Mouse (Mus musculus) urinary bladder, postnatal 10 days (tissue): ENCODE measurements around the gene Aar2.
"Not testable (repeated sequence)": the region's sequence is repeated elsewhere in the genome, so short reads cannot be mapped to it uniquely, and the experiment has no call there.

ENCODE experiments used
- DNase-seq: peaks from one replicate; pipeline ENCODE4 v3.0.0; 2022; ENCODE audit warnings: low spot score

Aar2 gene

DNA sequence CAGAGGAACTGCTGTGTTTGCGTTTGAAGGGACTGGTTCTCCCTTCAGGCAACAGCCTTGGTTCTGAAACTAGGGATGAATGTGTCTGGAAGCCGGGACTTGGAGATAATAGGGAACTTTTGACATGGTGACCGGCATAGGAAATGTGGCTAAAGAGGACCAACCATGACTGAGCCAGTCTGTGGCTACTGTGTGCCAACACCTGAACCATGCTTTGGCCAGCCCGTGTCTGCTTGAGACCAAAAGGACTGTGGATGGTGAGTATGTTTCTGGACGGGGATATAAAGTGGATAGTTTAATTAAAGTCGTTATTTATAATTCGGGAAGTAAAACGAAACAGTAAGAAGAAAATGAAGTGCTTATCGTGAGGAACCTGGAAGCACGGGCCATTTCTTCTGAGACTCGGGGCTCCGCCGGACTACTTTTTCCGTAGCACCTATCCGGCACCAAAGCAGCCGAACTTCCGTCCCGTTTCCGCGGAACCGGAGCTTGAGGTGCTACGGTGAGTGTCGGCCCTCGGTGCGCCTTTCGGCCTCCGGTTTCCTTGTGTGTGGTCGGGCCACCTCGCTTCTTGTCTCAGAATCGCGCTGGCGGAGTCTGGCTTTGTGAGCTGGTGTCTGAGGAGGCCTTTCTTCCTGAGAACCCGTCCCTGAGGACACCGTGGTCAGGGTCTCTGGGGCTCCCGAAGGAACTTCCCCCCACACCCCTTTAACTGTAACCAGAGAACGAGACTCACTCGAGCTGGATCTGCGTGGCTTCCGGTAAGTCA, at the start of gene Aar2:
Gene Aar2, plus strand, starts transcription at position 462 of the 769 bp plus-strand sequence.
- DNase-seq: peak; percentile 26

DNA sequence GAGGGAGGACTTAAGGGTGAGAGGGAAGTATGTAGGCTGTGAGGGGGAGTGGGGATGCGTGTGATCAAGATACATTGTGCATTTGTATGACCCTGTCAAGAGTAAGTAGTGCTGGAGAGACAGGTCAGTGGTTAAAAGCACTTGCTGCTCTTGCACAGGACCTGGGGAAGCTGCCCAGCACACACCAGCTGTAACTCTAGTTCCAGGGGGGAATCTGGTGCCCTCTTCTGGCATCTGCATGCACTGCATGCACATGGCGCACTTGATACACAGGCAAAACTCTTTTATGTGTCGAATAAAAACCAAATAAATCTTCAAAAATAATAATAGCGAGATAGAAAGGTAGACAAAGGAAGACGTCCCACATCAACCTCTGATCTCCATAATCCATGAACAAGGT, 49.5 kb upstream of the Aar2 start:
- DNase-seq: no peak

DNA sequence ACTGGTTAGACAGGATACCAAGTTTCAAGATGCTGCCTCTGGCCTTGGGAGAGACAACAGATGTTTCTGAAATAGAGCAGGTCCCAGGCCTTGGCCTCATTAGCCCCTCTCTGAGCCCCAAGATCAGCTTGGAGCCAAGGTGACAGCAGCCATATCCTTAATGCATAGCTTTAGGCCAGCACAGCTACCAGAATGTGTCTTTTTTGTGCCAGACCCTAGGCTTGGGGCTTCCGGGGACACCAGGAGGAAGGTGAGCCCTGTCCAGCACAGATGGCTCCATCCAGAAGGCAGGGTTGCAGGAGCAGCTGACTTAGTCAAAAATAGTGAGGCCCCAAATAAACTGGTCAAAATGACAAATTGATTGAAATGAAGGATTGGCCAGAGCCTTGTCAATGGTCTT, 46.4 kb upstream of the Aar2 start:
- no peak for DNase-seq

DNA sequence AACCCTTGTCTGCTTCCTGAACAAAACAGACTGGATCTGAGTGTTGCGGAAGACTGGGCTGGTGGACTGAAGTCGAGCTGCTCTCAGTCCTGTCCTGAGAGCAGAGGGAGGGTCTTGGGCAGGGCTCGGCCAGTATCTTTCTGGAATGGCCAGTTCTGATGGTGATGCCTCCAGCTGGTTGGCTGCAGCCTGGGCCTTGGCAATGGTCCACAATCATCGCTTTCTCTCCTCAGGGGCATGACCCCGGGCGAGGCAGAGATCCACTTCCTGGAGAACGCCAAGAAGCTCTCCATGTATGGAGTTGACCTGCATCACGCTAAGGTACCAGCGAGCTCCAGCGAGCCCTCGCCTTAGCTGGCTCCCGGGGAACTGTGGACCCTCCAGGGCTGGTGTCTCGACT, 41.9 kb upstream of the Aar2 start:
- DNase-seq: no peak

DNA sequence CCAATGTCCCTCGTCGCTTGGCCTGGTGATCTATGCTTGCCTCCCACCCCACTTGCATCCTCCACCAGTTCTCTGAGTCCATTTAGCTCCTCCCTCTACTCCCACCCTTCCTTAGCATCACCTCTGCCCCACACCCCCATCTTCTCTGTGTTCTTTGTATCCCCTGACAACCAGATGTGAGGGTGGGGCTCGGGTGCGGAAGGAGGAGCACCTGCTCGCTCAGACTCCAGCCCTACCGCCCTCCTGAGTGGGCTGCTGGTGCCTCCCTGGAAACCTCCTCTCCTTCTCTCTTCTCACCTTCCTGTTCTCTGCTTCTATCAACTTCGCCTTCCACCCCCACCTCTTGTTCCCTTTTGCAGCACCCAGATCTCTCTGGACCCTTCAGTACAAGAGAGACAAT, 35.4 kb upstream of the Aar2 start:
- no peak for DNase-seq

DNA sequence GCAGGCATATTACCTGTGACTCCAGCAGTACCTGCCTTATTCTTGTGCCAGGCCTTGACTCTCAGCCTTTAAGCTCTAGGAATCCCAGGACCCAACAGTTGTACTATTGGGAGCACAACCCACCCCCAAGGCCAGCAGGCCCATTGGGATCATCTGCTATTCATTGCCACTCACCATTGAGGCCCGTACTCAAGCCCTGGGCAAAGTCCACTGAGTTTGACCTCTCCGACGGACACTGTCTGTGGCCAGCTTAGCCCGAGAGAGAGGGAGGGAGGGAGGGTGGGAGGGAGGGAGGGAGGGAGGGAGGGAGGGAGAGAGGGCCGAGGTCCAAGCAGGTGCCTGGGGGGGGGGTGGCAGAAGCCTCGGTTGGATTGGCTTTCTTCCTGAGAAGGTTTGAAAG, 34.8 kb upstream of the Aar2 start:
- no peak for DNase-seq

DNA sequence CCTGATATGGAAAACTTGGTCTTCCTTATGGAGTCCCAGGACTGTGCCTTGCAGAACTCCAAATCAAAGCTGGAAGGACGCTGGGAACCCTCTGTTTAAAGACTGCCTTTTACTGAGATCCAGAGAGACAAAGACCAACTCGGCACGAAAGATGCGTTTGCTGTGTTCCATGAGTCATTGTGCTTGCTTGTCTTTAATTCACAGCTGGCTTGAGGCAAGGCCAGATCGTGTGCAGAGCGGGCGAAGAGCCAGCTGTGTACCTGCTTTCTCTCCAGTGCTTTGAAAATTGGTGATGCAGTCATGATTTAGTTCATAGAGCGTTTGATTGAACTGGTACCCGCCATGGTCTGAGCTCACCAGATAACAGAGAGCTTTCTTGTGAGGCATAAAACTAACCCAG, 32.3 kb upstream of the Aar2 start:
- no peak for DNase-seq

DNA sequence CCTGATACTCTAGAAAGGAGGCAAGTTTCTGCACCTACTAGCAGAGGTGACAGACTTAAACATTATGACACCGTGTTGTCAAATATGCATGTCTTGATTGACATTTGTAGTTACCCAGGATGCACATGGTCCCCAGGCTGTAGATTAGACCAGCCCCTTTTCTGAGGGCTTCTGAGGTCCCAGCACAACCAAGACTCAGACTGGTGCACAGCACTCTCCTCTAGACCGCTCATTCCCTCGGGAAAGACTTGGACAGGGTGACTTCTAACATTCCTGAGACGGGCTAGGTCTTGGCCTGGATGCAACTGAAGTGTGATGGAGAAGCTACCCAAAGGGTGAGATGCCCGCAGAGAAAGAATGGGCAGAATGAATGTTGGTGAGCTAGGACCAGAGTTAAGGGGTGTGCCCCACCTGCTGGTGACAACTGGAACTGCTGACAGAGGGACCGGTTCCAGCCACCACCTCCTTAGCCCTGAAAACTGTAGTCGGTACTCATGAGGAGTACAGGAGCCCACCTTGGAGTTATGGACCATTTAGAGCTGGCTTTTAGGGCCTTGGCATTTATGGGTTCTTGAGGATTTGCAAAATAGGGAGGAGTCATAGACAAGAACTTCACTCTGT, 31.7 kb upstream of the Aar2 start:
- peak; percentile 56 for DNase-seq

DNA sequence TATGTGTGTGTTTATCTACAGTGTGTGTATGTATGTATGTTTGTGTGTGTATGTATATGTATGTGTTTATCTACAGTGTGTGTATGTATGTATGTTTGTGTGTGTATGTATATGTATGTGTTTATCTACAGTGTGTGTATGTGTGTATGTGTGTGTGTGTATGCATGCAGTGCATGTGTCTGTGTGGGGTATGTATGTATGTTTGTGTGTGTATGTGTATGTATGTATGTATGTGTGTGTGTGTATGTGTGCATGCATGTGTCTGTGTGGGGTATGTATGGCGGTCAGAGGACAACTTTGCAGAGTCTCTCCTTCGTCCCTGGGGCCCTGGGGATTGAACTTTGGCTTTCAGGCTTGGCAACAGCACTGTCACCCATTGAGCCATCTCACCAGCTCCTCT, 30.7 kb upstream of the Aar2 start:
- not testable (repeated sequence) for DNase-seq

DNA sequence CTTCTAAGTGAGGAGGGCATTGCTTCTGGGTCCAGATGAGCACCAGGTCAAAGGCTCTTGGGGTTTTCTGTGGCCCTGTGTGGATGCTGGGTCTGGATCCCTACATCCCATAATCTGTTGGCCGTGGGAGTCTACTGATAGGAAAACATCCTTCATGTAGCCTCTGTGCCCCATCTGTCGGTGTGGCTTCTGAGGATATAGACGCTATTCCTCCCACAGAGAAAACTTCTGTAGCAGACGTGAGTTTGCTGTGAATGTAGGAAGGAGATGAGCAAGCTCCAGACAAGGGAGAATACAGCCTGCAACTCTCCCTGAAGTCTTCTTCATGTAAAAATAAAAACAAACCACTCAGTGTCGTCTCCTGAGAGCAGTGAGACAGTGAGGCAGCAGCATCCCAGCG, 29.1 kb upstream of the Aar2 start:
- DNase-seq: no peak

DNA sequence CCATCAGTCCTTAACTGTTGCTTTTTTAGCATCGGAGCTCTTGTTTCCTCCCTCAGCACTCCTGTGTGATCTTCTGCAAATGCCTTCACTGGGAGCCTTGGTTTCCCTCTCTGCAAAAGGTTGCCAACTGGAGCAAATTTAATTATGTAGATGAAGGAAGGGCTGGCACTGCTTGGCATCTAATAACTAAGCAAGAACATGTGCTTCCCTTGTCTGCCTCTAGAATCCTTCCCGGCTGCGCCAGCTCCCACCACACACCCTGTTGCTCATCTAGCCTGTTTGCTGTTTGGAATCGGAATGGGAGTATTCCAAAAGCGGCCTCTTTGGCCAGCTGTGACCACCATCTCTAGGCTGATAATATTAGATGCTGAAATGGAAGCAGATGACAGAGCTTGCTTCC, 27.8 kb upstream of the Aar2 start:
- DNase-seq: no peak

DNA sequence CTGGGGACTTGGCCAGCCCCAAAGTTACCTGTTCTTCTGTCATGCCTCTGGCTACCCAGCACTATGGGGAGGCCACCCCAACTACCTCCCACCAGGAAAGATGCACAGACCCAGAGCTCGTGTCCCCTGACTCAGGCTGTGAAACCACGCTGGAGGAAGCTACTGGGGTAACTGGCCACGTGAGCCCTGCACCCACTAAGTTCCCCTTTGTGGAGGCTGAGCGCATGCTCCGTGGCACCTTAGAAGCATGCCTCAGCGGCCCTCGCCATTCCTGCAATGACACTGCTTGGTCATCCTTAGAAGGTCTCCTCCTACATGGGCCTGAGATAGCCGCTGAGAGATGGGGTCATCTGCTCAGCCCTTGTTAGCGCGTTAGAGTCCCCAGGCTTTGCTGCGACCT, 24.4 kb upstream of the Aar2 start:
- DNase-seq: no peak

DNA sequence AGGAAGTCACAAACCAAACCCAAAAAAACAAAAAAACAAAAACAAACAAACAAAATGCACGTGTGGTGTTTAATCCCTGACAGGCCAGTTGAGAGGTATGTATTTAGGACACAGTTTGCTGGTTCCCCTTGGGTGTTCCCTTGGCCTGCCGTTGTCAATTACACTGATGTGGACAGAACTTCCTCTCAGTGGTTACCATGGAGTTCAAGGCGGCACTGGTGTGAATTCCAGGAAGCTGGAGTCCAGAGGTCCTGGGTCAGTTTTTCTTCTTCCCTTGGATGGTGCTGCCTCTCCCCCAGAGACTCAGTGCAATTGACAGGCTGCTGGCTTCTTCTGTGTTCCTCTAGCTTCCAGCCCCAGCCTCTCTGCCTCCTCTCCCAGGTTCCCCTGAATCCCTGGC, 23.3 kb upstream of the Aar2 start:
- DNase-seq: no peak

DNA sequence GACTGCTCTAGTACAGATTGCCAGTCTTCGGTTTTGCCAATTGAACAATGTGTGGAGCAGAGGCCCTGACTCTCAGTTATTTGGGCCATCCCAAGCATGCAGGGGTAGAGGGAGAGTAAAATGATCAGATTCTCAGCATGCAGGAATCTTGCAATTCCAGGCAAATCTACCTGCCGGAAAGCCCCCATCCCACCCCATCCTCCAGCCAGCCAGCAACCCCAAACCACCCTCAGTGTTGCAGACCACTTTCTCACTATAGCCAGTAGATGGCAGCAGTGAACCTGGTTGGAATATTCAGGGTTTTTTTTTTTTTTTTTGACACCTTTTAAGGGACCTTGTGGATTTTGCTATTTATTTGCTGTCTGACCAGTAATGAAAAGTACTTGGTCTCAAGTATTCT, 17.7 kb upstream of the Aar2 start:
- no peak for DNase-seq

DNA sequence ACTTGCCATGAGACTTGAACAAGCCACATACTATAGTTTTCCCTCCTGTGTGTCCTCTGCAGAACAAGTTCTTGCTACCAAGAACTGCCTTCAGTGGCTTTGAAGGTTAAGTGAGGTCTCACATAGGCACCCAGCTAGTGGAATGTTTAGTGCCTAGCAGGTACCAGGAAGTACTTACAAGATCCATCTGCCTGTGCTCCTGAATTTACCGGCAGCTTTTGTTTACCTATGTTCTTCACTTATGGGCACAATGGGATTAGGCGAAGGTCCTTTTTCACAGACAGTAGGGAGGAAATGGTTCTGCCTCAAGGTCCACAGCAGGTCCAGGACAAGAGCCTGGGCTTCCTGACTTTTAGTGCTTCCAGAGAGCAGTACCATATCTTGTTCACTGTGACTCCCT, 14.2 kb upstream of the Aar2 start:
- no peak for DNase-seq

DNA sequence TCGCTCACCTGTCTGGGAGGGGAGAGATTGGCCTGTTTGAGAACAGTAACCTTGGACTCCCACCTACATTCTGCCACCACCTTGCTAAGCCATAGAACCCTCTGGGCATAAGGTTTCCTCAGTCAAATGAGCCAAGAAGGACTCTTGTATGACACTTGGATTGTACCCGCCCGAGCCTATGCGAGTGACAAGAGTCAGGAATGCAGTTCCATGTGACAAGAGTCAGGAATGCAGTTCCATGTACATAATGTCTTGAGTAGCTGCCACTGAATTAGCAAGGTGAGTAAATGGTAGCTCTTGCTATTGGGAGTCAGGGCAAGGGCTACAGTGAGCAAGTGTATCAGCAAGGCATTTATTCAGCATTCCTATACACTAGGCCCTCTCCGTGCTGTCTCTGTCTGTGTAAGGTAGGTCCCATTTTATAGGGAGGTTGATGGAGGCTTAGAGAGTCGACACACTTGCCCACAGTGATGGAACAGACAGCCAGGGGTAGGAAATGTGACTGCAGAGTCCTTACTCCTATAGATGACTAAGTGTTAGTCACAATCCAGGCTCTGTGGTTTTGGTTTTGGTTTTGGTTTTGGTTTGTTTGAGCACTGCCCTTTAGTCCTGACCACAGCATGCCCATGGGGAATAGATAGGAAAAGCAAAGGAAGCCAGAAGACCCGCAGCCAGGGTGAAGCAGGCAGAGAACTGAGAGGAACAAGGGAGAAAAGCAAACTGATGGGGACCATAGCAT, 8.4 kb upstream of the Aar2 start:
- no peak for DNase-seq

DNA sequence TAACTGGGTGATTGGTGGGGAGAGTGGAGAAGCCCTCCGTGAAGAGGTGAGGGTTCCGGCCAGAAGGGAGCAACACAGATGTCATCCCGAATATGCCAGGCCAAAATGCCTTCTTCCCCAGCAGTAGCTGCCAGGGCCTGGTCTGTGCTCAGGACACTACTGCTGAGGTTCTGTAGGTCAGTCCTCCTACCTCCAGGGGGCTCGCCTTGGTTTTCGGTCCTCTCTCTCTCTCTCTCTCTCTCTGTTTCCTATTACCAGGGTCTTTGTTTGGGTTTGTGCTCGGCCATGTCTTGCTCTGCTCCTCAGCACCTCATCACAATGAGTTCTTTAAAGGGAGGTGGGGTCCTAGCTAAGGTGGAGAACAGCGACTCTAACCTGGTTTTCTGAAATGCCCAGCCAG, 6.4 kb upstream of the Aar2 start:
- DNase-seq: no peak

DNA sequence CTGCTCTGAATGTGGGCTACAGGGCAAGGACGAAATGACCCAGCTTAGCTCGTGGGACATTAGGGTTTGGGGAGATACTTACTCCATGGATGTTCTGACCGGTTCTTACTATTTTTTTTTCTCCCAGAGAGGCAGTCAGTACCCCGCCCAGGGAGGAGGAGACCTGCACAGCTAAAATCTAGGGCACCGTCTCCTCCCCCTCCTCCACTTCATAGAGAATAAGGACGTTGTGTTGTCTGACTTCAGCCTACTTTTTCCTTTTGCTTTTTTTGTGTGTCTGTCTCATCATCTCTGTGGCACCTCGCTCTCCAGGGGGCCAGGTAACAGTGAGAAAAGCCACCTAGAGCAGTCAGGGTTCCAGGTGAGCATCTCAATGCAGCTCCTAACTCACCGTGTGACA, 5.0 kb upstream of the Aar2 start:
- no peak for DNase-seq

DNA sequence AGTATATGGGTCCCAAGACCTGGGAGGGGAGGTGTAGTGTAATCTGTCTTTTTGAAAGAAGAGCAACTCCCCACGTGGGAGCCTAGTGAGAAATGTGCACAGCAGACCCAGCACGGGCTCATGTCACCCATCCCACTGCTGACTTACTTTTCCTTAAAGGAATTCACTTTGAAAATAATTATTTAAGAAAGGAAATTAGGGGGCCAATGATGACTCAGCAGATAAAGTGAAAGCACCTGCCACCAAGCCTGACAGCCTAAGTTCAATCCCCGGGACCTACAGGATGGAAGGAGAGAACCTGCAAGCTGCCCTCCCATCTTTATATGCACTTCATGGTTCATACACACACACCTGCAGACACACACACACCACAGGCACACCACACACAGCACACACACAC, 3.6 kb upstream of the Aar2 start:
- no peak for DNase-seq

DNA sequence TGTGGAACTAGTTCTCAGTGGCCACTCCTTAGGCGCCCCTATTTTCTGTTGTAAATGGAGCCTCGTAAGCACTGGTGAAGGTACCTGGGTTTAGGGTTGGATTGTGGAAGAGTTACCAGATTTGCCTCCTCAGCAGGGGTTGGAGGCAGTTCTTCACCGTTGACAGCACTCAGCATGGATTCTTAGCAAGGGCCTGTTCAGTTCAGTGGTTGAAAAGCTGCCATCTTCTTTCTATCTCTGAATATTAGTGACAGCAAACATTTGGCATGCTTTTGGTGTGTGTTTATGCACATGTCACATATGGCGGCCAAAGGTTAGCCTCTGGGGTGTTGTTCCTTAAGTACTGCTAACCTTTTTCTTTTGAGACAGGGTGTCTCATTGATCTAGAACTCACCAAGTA, 5.0 kb downstream of the Aar2 start:
- no peak for DNase-seq

DNA sequence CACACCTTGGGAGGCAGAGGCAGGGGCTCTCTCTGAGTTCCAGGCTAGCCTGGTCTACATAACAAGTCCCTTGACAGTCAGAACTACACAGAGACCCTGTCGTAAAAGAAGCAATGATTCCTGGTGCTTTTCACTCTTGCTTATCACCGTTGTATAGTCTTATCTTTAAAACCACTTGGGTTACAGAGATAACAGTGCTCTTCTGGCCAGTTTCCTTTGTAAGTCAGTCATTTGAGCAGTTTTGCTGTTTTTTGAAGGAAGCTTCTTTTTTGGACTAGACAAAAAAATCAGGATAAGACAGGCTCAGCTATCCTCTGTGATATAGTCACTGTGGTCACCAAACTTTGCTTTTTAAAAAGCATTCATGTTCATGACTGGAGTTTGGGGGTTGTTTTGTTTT, 14.4 kb downstream of the Aar2 start:
- DNase-seq: no peak

DNA sequence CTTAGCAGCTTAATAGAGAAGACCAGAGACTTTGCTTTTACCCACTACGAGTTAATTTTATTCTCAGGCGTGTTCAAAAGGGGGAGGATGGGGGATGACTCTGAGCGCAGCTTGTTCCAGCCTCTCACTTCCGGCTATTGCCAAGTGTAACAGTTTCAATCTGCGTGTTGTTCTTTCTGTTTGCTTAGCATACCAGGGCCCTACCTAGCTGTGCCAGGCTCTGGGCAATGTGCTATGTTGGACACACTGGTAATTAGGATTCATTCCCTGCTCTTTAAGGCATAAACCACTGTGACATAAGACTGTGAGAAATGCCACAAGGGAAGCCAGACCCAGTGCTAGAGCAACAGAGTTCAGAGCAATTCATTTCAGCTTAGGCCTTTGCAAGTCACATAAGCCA, 16.2 kb downstream of the Aar2 start:
- DNase-seq: no peak

DNA sequence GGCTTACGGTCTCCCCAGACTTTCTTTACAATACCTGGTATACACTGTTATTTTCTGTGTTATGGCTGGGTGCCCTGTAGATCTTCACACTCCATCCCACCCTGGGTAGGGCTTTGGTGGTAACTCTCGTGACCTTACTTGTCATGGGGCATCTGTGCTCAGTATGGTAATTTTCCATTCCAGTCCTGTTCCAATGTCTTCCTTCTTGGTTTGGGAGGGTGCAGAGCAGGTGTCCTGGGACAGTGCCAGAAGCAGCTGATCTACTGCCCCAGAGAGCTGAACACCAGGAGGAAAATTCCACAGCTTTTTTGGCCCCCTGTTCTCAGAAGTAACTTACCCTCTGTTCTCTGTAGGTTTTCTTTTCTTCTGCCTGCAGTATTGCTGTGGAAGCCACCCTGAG, 19.1 kb downstream of the Aar2 start:
- DNase-seq: no peak

DNA sequence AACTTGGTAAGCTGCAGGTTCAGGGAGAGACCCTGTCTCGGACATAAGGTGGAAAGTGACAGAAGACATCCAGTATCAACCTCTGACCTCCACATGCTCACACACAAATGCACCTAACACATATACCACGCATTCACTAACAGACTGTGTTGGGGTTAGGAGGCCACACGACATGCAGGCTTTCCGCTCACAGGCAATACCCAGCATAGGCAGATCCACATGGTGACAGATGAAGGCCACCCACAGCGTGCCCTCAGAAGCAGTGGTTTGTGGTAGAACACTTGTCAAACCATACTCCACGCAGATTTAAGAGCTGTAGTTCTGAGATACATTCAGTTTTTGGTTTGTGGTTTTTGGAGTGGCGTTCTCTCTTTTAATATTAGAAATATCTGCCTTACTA, 21.3 kb downstream of the Aar2 start:
- DNase-seq: no peak
